Mouse (Mus musculus): ENCODE results near the gene Nsg2.

The Nsg2 gene

GRCm38 (mm10) chr11:32083462-32083861 is 83.2 kb downstream of the Nsg2 start:
- DNase-seq (ENCODE audit: low spot score): no peak

GRCm38 (mm10) chr11:32086525-32086924 is 86.3 kb downstream of the Nsg2 start:
- DNase-seq (ENCODE audit: low spot score): no peak

- DNase-seq (ENCODE audit: low spot score): no peak
Observed at GRCm38 (mm10) chr11:32087376-32087775, 87.1 kb downstream of the Nsg2 start.

GRCm38 (mm10) chr11:32087779-32088442 is 87.6 kb downstream of the Nsg2 start:
- DNase-seq (ENCODE audit: low spot score): no peak

GRCm38 (mm10) chr11:32095793-32096192 is 95.5 kb downstream of the Nsg2 start:
- DNase-seq (ENCODE audit: low spot score): no peak

- no peak for DNase-seq (ENCODE audit: low spot score)
Observed at GRCm38 (mm10) chr11:32096346-32096745, 96.1 kb downstream of the Nsg2 start.

GRCm38 (mm10) chr11:32101059-32101632 is 100.9 kb downstream of the Nsg2 start:
- no peak for DNase-seq (ENCODE audit: low spot score)

- peak; percentile 16 for DNase-seq (ENCODE audit: low spot score)
Observed at GRCm38 (mm10) chr11:32102976-32103375, 102.7 kb downstream of the Nsg2 start.

GRCm38 (mm10) chr11:32104406-32105116 is 104.3 kb downstream of the Nsg2 start:
- DNase-seq (ENCODE audit: low spot score): no peak

GRCm38 (mm10) chr11:32105750-32106646 is 105.7 kb downstream of the Nsg2 start:
- no peak for DNase-seq (ENCODE audit: low spot score)

GRCm38 (mm10) chr11:32106647-32106985 is 106.4 kb downstream of the Nsg2 start:
- no peak for DNase-seq (ENCODE audit: low spot score)

- no peak for DNase-seq (ENCODE audit: low spot score)
Observed at GRCm38 (mm10) chr11:32108441-32108840, 108.2 kb downstream of the Nsg2 start.

Data from testis, postnatal 14 days (tissue).